Mouse (Mus musculus): ENCODE results near the gene Fmnl2. TPM values are rescaled to one million over a fixed set of nuclear protein-coding genes. Genes with fewer than 3 reads are reported as not detected.

Fmnl2 gene
- total and polyA plus RNA-seq, 3 experiments, result 1.2 to 6.3 (median 4.5) TPM

- no peaks in the 10 kb centered on the region for H3K27me3 ChIP-seq (ENCODE audit: control insufficient read depth, insufficient read depth, low read length)
- peaks cover 12% of the 10 kb centered on the region for H3K4me1 ChIP-seq (ENCODE audit: control insufficient read depth, insufficient read depth, low read length)
- WGBS, result 27% methylated on average over 4 of the region's 4 CpGs
- H3K79me2 ChIP-seq (replicated peaks; ENCODE audit: control insufficient read depth, insufficient read depth, low read length), result no peaks in the 10 kb centered on the region
- no peak overlapping the region for H3K9ac ChIP-seq (ENCODE audit: low read depth, low read length)
- no peak overlapping the region for H3K27ac ChIP-seq
- no peak overlapping the region for H3K4me3 ChIP-seq
- no peak for TF ChIP-seq EP300 (IDR thresholded peaks at IDR 0.05; ENCODE audit: insufficient read depth, low read depth, low read length)
- TF ChIP-seq POLR2A (IDR thresholded peaks at IDR 0.05; ENCODE audit: insufficient read depth, low read depth, low read length), result no peak
- no peak for TF ChIP-seq CTCF (IDR thresholded peaks at IDR 0.05)
- H3K36me3 ChIP-seq (ENCODE audit: control insufficient read depth, insufficient read depth, low read length), result no peaks in the 10 kb centered on the region
- intact Hi-C loops (cut with DNase I), result loop anchor here (5.0 kb wide), 1 partner anchor 128 kb away; the partner anchor contains the start of gene Fmnl2
- DNase-seq, result peak in 1 of 2 experiments; percentile 48
Measured at GRCm38 (mm10) chr2:52985167-52985566, 127.5 kb downstream of the Fmnl2 start.

DNA sequence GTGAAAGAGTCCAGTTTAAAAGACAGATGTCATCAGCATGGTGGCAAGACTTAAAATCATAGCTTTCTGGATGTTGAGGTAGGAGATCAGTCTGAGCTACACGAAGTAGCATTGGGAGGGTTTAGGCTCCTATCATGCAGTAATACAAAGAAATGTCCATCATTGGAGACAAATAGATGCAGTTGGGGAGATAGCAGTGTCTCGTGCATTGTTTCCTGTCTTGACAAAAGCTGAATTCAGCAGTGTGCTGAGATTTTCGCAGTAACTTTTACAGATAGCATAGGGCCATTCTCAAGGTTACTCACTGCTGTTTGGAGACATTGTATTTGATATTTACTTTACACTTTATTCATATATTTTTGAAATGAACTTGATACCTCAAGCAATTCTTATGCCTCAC, 128.7 kb downstream of the Fmnl2 start:
- DNase-seq, result no peak
- no peaks in the 10 kb centered on the region for H3K36me3 ChIP-seq (ENCODE audit: control insufficient read depth, insufficient read depth, low read length)
- H3K9ac ChIP-seq (ENCODE audit: low read depth, low read length), result no peak overlapping the region
- intact Hi-C loops (cut with DNase I), result loop anchor here (5.0 kb wide), 1 partner anchor 129 kb away; the partner anchor contains the start of gene Fmnl2
- 67% methylated on average over 3 of the region's 3 CpGs for WGBS
- no peak for TF ChIP-seq POLR2A (IDR thresholded peaks at IDR 0.05; ENCODE audit: insufficient read depth, low read depth, low read length)
- TF ChIP-seq EP300 (IDR thresholded peaks at IDR 0.05; ENCODE audit: insufficient read depth, low read depth, low read length), result no peak
- no peak for TF ChIP-seq CTCF (IDR thresholded peaks at IDR 0.05)
- peaks cover 16% of the 10 kb centered on the region for H3K4me1 ChIP-seq (ENCODE audit: control insufficient read depth, insufficient read depth, low read length)
- H3K79me2 ChIP-seq (replicated peaks; ENCODE audit: control insufficient read depth, insufficient read depth, low read length), result no peaks in the 10 kb centered on the region
- no peak overlapping the region for H3K4me3 ChIP-seq
- H3K27me3 ChIP-seq (ENCODE audit: control insufficient read depth, insufficient read depth, low read length), result no peaks in the 10 kb centered on the region
- no peak overlapping the region for H3K27ac ChIP-seq

DNA sequence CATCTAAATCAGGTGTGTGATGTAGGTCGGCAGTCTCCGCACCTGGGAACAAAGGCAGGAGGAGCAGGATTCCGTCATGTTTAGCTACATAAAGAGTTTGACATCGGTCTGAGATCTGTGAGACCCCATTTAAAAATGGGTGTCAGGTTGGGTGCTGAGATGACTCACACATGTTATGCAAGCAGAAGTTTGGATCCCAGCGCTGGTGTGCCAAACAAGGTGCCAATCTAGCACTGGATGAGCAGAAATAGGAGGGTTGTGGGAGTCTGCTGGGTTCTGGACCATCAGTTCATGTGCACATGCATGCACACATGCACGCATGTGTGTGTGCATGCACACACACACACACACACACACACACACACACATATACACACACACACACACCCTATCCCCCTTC, 129.4 kb downstream of the Fmnl2 start:
- no peaks in the 10 kb centered on the region for H3K36me3 ChIP-seq (ENCODE audit: control insufficient read depth, insufficient read depth, low read length)
- peaks cover 16% of the 10 kb centered on the region for H3K4me1 ChIP-seq (ENCODE audit: control insufficient read depth, insufficient read depth, low read length)
- no peaks in the 10 kb centered on the region for H3K79me2 ChIP-seq (replicated peaks; ENCODE audit: control insufficient read depth, insufficient read depth, low read length)
- no peak overlapping the region for H3K9ac ChIP-seq (ENCODE audit: low read depth, low read length)
- no peak for DNase-seq
- no peaks in the 10 kb centered on the region for H3K27me3 ChIP-seq (ENCODE audit: control insufficient read depth, insufficient read depth, low read length)
- TF ChIP-seq CTCF (IDR thresholded peaks at IDR 0.05) (no peak), EP300 (IDR thresholded peaks at IDR 0.05; ENCODE audit: insufficient read depth, low read depth, low read length) (no peak), POLR2A (IDR thresholded peaks at IDR 0.05; ENCODE audit: insufficient read depth, low read depth, low read length) (no peak)
- intact Hi-C loops (cut with DNase I), result loop anchor here (5.0 kb wide), 1 partner anchor 130 kb away; the partner anchor contains the start of gene Fmnl2
- H3K27ac ChIP-seq, result no peak overlapping the region
- WGBS, result 96% methylated on average over 6 of the region's 6 CpGs
- H3K4me3 ChIP-seq, result no peak overlapping the region

- H3K4me1 ChIP-seq (ENCODE audit: control insufficient read depth, insufficient read depth, low read length), result peaks cover 16% of the 10 kb centered on the region
- no peak overlapping the region; the same call in 1 of the 2 replicates for H3K9ac ChIP-seq (ENCODE audit: low read depth, low read length)
- peak in 1 of 2 experiments; percentile 30 for DNase-seq
- H3K4me3 ChIP-seq, result peak overlapping the region; percentile 8; the same call in 1 of the 2 replicates
- intact Hi-C loops (cut with DNase I), result loop anchor here (5.0 kb wide), 1 partner anchor 130 kb away; the partner anchor contains the start of gene Fmnl2
- H3K27me3 ChIP-seq (ENCODE audit: control insufficient read depth, insufficient read depth, low read length), result no peaks in the 10 kb centered on the region
- no peak for TF ChIP-seq CTCF (IDR thresholded peaks at IDR 0.05)
- TF ChIP-seq POLR2A (IDR thresholded peaks at IDR 0.05; ENCODE audit: insufficient read depth, low read depth, low read length), result no peak
- no peak for TF ChIP-seq EP300 (IDR thresholded peaks at IDR 0.05; ENCODE audit: insufficient read depth, low read depth, low read length)
- 55% methylated on average over 11 of the region's 11 CpGs for WGBS
- no peaks in the 10 kb centered on the region for H3K36me3 ChIP-seq (ENCODE audit: control insufficient read depth, insufficient read depth, low read length)
- H3K27ac ChIP-seq, result peak overlapping the region; percentile 29
- no peaks in the 10 kb centered on the region for H3K79me2 ChIP-seq (replicated peaks; ENCODE audit: control insufficient read depth, insufficient read depth, low read length)
Measured at GRCm38 (mm10) chr2:52987637-52988295, 130.1 kb downstream of the Fmnl2 start.

- no peak for TF ChIP-seq CTCF (IDR thresholded peaks at IDR 0.05)
- no peak for TF ChIP-seq POLR2A (IDR thresholded peaks at IDR 0.05; ENCODE audit: insufficient read depth, low read depth, low read length)
- no peak for TF ChIP-seq EP300 (IDR thresholded peaks at IDR 0.05; ENCODE audit: insufficient read depth, low read depth, low read length)
- no peaks in the 10 kb centered on the region for H3K79me2 ChIP-seq (replicated peaks; ENCODE audit: control insufficient read depth, insufficient read depth, low read length)
- no peak for DNase-seq
- H3K27ac ChIP-seq, result no peak overlapping the region
- no peak overlapping the region for H3K4me3 ChIP-seq
- peaks cover 17% of the 10 kb centered on the region for H3K4me1 ChIP-seq (ENCODE audit: control insufficient read depth, insufficient read depth, low read length)
- H3K36me3 ChIP-seq (ENCODE audit: control insufficient read depth, insufficient read depth, low read length), result no peaks in the 10 kb centered on the region
- no peak overlapping the region for H3K9ac ChIP-seq (ENCODE audit: low read depth, low read length)
- WGBS, result 70% methylated on average over 4 of the region's 4 CpGs
- intact Hi-C loops (cut with DNase I), result loop anchor here (5.0 kb wide), 1 partner anchor 132 kb away; the partner anchor contains the start of gene Fmnl2
- H3K27me3 ChIP-seq (ENCODE audit: control insufficient read depth, insufficient read depth, low read length), result no peaks in the 10 kb centered on the region
Measured at GRCm38 (mm10) chr2:52989316-52989715, 131.7 kb downstream of the Fmnl2 start.

Data from heart, adult 2 months (tissue).